Mouse (Mus musculus) v-Abl transformed pro-B cells (cell line): ENCODE measurements around the gene Ntrk2.
"Not testable (repeated sequence)": the region's sequence is repeated elsewhere in the genome, so short reads cannot be mapped to it uniquely, and the experiment has no call there.

ENCODE experiments used
- in situ Hi-C, 2 experiments: fragments of 400-800 bp; cut with MboI; formaldehyde crosslinking; loops; one replicate each; pipeline ENCODE4 v1.15.1; 2025; ENCODE audit not compliant: unreplicated experiment in 2 of 2

The Ntrk2 gene

DNA sequence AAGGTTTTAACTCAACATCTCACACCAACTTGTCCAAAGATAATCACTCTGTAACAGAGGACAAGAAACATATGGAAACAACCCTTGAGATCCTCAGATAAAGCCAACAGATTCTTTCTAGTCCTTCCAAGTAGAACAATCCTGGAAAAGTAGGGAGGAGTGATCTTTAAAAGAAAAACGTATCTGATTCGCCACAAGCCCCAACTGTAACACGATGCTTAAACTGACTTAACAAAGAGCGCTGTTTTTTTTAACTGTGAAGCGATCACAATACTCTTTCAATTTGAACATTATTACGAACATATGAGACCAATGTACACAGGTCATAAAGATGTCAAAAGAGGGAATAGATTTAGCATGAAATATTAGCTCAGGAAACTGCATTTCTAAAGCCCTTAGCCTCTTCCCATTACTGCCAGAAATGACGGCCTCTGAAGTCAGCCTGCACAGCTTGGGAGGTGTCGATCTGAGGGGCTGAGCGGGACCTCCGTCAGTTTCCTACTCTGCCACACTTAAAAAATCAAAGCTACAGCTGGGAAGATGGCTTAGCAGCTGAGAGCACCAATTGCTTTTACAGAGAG, 289.5 kb downstream of the Ntrk2 start:
- in situ Hi-C loops = no loop called here

DNA sequence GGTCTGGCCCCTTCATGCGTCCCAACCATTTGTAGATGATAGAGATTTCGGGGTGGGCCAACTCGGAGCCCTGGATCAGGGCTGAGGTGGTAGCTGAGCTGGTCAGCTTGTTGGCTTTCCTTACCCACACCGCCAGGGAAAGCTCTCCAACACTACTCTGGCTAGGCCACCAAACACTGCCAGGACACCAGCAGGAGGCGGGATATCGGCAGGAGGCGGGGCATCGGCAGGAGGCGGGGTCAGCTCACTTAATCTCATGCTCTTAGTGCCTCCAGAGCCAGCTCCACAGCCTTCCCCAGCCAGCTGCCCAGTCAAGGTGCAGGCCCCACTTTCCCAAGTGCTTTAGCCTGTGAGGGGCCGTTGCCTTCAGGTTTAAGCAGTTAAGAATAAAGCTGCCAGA, 293.7 kb downstream of the Ntrk2 start:
- in situ Hi-C loops = no loop called here

DNA sequence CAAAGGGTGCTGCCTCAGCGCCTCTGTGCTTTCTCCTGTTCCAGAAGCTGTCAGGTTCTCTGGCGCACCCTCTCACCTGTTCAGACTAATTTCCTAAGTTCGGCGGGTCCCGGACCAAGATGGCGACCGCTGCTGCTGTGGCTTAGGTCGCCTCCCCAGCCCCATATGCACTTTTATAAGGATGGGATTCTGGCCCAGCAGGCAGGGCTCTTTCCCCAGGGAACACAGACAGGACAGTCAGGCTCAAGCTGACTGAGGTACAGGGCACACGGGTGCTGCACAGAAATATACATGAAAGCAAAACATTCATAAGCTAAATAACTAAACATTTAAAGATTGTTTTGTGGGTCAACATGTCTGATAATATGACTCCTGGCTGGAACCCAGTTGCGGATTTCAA, 301.4 kb downstream of the Ntrk2 start:
- in situ Hi-C loops = not testable (repeated sequence)

GRCm38 (mm10) chr13:59110107-59110506, 303.7 kb downstream of the Ntrk2 start:
- in situ Hi-C loops = no loop called here

DNA sequence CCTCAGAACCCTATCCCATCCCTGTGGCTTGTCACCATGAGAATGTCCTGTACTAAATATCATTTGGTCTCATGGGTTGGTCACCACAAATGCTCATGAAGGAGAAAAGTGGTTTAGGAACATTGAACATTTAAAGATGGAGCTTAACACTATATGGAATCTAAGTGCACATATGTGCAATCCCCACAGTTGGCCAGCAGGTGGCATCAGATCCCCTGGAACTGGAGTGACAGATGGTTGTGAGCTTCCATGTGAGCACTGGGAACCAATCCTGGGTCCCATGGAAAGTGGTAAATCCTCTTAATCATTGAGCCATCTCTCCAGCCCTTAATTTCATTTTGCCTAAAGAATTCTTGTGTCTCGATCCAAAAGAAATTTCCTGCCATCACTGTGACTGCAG, 308.3 kb downstream of the Ntrk2 start:
- in situ Hi-C loops = no loop called here

DNA sequence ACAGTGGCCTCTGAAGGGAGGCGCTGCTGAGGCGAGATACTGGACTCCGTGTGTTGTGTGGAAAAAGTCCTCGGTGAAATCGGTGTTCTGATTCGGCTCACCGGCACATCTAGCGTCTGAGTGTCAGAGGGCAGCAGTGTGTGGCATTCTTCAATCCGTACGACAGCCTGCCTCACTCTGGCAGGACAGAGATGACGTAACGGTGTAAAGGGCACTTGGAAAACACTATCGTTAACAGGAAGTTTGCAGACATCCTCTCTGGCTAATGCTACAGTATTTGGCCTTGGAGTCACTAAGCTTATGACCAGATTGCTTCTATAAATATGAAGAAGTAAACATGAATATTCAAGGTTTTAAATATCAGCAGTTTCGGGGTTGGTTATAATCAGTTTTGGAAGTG, 309.2 kb downstream of the Ntrk2 start:
- in situ Hi-C loops = no loop called here

DNA sequence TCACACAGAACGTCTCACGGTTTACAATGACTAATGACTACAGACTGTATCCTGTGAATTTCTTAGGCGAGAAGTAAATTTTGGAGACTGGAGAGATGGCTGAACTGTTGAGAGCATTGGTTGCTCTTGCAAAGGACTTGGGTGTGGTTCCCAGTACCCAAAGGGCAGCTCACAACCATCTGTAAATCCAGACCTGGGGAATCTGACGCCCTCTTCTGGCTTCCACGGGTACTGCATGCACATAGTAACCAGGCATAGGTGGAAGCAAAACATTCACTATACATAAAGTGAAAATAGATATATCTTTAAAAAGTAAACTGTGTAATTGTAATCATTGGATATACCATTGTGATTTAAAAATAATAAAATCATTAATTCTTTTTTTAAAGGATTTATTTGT, 310.9 kb downstream of the Ntrk2 start:
- in situ Hi-C loops = no loop called here

DNA sequence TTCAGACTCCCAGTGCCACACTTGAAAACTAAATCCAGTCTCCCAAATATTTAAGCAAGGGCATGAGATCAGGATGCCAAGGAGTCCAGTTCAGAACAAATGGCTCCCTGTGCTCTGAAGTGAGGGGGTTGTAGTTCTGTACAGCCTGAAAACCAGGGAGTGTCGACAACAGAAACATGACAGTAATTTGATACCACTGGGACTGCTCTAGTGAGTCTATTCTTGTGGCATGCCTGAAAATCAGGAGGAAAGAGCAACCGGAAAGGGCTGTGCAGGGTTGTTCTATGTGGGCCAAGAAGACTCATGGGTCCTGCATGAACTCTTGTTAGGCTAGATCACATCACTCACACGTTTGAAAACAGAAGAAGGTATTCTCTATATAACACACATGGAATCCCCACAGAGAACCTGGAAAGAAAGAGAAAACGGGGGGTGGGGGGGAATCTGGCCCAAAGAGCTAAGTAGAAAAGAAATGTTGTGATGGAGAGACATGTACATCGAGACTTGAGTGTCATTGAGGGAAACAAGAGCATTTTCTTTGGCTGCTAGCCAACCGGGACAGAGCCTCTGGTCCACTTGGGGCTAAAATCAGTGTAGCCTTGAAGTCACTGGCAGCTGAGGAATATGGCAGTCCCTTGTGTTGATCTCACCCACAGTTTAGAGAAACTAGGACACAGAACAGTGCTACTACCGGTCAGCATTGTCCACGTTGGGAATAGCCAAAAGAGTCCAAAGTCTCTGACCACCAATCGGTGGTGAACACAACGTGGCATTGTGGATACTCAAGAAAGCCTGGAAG, 313.4 kb downstream of the Ntrk2 start:
- in situ Hi-C loops = no loop called here

- in situ Hi-C loops = no loop called here
Measured at GRCm38 (mm10) chr13:59143141-59143744, 336.9 kb downstream of the Ntrk2 start.

DNA sequence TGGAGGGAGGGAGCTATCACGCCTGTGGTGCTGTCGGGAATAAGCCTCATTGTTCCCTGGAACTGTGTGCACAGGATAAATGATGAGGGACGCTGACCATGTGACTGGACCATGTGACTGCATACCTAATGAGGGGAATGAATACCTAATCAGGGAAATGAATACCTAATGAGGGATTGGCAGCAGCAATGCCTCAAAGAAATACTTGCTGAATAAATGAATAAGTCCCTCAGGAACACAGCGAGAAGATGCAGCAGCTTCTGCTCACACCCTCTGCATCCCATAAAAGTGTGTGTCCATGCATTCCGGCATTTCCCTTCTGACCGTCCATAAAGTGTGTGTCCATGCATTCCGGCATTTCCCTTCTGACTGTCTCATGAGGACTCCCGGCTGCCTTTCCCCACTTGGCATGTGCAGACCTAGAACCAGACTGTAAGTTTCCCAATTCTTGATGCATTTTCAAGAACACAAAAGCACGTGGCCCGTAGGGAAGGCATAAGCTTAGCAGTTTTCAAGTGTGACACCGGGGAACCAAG, 338.0 kb downstream of the Ntrk2 start:
- in situ Hi-C loops = no loop called here

- in situ Hi-C loops = no loop called here
Measured at GRCm38 (mm10) chr13:59145677-59146555, 339.5 kb downstream of the Ntrk2 start.

GRCm38 (mm10) chr13:59146616-59147015, 340.2 kb downstream of the Ntrk2 start:
- in situ Hi-C loops = no loop called here

DNA sequence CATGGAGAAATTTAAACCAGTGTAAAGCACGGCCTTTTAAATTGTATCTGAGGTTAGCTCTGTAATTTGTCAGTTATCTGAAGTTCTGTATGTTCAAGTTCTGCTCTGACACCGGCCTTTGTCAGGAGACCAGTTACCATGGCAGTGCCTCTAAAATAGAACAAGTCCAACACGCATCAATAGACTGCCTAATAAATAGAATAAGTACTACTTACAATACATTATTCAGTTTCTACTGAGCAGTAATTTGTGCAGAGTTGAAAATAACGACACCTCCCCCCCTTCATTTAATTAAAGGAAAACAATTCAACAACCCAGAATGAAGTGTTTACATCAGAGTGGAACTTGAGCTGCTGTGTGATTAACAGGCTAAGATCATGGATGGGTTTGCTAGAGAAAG, 341.6 kb downstream of the Ntrk2 start:
- in situ Hi-C loops = no loop called here

DNA sequence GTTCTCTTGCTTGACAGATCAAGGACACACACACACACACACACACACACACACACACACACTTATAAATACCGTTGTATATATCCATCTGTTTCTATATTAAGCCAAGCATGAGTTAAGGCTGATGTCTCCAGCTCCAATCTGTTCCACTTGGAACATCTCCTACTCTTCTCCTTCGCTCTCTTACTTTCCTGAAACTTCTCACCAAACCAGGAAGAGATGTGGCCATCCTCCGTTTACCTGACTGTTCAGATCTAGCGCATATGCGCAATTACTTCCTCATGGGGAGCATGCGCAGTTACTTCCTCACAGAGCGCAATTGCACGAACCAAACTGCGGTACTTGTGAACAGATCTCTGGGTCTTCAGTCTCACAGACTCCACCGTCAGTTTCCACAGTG, 342.4 kb downstream of the Ntrk2 start:
- in situ Hi-C loops = no loop called here

DNA sequence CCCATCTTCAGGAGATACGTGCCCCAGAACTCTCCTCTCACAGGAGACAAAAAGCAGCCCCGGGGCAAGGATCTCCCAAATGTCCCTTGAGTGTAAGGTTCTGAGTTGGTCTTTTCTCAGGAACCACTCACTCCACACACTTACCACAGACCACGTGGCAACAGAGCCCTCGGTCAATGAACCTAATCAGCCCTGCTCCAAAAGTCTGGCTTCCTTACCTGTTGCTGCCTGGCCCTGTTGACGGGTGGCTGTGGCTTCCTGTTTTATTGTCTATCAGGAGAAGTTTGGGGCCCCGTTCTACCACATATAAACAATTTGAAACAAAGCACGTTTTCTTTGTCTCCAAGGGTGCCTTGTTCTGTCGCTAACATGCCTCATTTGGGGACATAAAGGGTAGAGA, 357.6 kb downstream of the Ntrk2 start:
- in situ Hi-C loops = no loop called here

DNA sequence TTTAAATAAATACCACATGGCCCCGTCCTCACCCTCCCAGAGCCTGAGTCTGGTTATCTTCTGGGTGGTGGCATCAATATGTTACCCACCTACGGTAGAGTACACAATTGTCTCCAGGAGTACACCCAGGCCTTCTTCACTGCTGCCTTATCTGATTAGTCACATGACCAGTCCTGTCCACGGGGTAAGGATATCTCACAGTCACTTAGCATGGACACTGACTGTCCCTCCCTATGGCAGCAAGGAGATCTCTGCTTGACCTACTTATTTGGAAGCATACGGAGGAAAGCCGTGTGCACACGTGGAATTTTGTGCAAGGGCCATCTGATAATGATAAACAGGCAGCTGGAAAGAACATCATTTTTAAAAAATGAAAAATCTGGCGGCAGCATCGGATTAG, 367.5 kb downstream of the Ntrk2 start:
- in situ Hi-C loops = no loop called here

GRCm38 (mm10) chr13:59176021-59176420, 369.7 kb downstream of the Ntrk2 start:
- in situ Hi-C loops = no loop called here

DNA sequence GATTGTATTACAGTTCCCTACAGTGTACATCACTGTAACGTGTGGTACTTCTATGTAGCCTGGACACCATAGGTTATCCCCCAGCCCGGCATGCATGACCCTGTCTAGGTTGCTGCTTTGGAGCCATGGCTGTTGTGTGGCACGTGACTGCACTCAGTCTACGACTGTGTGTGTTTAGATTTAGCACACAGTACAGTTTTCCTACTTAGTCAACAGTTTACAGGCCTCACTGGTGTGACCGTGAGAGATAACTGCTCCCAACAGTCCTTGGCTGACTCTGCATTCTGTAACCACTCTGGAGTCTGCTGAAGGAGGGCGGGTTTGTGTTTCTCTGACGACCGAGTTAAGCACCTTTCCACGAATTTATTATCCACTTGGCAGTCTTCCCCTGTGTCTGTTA, 370.1 kb downstream of the Ntrk2 start:
- in situ Hi-C loops = no loop called here

- in situ Hi-C loops = no loop called here
Measured at GRCm38 (mm10) chr13:59177003-59177402, 370.6 kb downstream of the Ntrk2 start.

DNA sequence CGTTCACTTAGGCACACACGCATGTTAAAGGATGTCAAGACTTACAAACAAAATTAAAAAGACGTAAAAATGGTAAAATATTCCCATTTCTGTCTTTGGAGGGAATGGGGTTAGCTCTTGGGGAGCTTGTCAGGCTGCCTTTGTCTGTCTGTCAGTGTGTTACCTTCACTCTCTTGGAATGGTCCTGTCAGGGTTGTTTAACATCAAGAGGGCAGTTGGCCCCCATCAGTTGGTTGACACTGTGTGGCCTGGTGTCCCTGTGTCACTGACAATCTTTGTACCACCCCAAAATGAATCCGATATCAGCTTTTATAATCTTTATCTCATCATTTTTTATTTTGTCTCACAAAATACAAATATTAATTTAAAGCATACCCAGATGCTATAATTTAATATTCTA, 373.6 kb downstream of the Ntrk2 start:
- in situ Hi-C loops = no loop called here

- in situ Hi-C loops = no loop called here
Measured at GRCm38 (mm10) chr13:59180781-59181180, 374.4 kb downstream of the Ntrk2 start.
